Mouse (Mus musculus) left cerebral cortex, adult 8-10 months (tissue): ENCODE measurements at regions not wholly inside any gene's neighbourhood (a gene's known extent, or its start where the extent isn't known, plus 50 kb on each side); places are given as distances from the start of the nearest gene placed in this dataset.

Experiments used
- DNase-seq, 2 experiments: peaks; one replicate each; pipeline ENCODE4 v3.0.0; 2022; ENCODE audit warnings: low spot score in 2 of 2

DNA sequence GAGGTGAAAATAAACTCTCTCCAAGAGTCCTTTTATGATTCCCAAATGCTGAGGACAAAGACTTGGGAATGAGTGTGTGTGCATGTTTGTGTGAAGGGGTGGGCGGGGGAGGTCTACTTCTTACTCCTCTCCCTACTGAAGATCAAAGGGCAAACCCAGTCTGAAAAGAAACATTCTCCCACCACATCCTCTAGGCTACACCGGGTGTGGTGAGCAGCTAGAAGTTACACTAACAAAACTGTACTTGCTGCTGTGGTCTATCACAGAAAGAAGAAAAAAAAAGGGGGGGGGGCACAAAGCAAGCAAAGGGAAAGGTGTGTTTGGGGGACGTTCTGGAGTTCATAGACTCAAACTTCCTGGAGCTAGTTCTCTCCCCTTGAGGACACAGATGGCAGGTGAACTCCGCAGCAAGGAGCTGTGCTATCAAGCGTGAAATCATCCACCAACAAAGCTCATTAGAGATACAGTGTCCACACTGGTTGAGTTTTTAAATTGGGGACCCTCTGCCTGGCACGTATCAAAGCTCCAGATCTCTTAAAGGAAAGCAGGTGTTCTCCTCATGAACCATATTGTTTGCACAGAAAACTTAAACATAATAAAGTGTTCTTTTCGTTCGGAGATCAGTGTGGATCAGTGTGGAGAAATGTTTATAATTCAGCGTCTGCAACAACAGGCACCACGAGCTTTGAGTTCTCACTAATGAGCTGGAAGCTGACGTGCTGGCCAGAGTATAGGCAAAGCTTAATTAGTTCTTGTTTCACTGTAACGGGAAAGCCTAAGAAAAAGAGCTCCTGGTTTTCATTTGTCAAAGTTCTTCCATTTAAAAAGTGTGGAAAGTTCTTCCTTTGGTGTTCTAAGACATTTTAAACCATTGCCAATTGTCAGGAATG lies 280.7 kb upstream of the Htr2a start:
- DNase-seq: no peak

GRCm38 (mm10) chr14:74384481-74384880 lies 256.2 kb upstream of the Htr2a start:
- no peak for DNase-seq

DNA sequence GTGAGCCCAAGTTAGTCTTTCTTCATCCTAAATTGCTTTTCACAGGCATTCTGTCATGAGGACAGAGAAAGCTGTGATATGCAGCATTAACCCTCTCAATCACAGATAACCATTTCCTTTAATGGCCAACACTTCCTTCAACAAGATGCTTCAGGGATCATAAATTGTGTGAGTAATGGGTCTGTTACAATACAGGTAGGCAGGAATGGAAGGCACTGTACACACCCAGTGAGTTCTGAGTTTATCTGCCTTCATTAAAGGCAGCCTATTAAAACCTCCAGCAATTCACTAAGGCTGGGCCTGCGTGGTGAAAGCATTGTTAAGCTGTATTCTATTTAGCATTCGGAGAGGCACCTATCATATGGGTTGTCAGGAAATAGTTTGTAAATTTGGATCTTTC lies 248.2 kb upstream of the Htr2a start:
- no peak for DNase-seq

DNA sequence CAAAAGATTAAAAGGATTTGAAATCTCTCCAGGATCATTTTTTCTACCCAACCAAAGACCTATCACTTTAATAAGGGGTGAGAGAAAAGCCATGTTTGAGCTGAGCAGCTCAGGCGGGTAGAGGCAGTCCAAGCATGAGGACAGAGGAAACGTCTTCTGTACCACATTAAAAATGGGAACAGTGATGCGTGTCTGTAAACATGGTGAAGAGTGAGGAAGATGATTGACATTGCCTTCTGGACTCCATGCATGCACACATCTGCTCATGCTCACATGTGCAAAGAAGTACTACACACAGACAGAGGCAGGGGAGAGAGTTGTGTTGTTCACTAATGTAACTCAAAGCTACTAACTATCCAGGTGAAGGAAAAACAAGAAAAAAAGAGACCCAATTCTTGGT lies 243.4 kb upstream of the Htr2a start:
- DNase-seq: no peak

DNA sequence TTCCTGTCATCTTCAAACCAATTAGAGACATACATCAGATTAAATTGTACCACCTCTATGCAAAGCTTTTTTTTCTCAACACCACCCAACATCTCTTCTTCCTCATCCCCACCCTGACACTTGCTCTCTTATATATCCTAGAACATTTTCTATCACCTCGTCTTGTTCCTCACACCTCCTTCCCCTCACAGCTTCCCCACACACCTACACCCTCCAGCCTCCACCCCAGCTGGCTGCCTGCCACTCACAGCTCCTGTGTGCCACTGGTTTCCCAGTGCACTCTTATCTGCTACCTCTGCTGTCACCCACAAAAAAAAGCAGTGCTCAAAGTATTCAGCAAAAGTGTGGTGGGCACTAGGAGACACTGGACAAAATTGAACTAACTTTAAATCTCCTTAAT lies 231.2 kb upstream of the Htr2a start:
- DNase-seq: peak; percentile 17 to 49

DNA sequence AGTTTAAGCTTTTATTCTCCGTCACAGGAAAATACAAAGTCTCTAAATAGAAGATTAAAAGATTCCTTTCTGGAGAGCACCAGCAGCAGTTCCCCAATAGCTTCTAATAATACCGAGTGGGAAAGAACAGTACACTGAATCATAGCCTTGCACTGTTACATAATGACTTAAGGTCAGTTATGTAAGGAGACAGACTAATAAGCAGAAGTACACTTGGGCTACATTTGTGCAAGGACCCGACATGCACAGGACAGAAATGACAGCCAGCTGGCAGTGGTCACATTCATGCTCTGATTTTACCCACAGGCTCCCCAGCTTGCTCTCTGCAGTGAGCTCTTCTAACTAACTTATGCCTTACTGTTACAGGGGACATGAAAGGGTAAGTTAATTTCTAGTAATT lies 212.4 kb upstream of the Htr2a start:
- no peak for DNase-seq

- no peak for DNase-seq
These were observed 176.5 kb upstream of the Htr2a start for GRCm38 (mm10) chr14:74464027-74464682.

- no peak for DNase-seq
These were observed 145.1 kb upstream of the Htr2a start for GRCm38 (mm10) chr14:74495504-74495903.

GRCm38 (mm10) chr14:74511521-74511920 lies 129.1 kb upstream of the Htr2a start:
- DNase-seq: no peak

DNA sequence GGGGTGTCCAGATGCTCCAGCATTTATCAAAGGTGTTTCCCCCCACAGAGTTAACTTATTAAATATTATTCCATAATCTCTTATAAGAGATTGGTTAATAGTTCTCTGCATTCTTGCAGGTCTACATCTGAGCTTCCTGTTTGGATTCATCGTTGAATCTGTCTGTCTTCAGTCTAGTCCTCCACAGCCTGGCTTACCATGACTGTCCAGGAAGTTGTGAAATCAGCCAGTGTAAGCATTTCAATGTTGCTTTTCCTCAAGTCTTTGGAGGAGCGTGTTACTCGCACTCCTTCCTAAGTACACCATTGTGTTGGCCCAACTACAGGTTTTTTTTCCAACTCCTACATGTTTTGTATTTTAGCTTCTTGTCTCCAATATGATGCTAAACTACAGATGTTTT lies 124.2 kb upstream of the Htr2a start:
- DNase-seq: no peak

- DNase-seq: no peak
These were observed 121.1 kb upstream of the Htr2a start for GRCm38 (mm10) chr14:74519531-74519930.

DNA sequence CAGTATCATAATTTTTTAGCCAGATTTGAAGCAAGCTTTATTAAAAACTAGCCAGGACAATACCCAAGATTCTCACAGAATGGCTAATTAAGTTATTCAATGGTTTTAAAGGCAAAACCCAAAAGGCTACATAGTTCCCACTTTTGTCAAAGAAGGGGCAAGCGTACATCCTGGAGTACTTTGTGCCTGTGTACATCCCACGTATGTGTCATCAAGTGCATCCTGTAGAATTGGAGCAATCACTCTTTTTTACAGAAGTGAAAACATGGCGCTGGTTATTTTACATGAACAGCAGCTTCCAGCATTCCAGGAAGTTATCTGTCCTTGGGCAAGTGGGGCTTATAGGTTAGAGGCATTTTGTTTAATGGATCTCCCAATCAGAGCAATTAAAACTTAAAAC lies 119.0 kb upstream of the Htr2a start:
- DNase-seq: no peak

- no peak for DNase-seq
These were observed 113.4 kb upstream of the Htr2a start for GRCm38 (mm10) chr14:74527246-74527645.

DNA sequence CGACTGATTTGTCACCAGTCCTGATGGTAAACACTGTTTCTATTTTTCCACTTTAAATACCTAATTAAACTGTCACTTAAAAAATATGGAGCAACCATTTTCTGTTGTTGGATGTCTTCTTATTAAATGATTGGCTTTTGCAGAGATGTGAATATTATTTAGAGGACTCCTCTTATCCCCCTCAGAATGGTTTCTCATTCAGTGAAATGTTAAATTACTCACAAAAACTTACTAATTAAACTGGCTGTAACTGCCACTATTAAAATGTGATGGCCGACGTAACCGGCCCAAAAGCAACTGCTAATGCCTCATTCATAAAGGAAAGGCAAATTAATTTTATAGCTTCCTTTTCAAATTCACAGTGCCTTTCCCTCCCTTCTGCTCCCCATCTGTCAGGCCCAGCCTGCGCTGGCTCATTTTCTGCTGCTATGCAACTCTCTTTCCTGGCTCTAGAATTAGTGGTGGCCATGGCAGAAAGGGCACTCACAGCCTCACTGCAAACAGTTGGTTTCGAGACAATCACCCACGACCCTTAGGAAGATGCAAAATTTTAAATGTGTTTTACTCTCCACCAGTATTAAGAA lies 111.2 kb upstream of the Htr2a start:
- DNase-seq: no peak

- no peak for DNase-seq
These were observed 102.5 kb upstream of the Htr2a start for GRCm38 (mm10) chr14:74538187-74538586.

DNA sequence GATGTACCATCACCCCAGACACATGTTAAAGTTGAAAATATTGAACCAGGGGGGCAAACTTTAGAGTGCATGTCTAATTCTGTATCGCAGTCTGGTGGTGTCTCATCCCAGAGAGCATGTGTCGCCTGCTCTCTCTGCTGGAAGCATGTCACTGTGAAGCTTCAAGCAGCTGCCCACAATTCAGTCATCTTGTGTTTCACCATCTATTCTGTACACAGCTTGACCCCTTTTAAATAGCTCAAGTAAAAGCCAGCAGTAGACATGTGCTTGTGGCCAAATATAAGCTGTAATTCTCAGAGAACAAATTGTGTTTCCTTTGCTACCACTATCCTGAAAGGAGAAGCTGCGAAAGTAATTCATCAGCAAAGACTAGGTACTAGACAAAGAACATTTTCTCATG lies 96.6 kb upstream of the Htr2a start:
- no peak for DNase-seq

DNA sequence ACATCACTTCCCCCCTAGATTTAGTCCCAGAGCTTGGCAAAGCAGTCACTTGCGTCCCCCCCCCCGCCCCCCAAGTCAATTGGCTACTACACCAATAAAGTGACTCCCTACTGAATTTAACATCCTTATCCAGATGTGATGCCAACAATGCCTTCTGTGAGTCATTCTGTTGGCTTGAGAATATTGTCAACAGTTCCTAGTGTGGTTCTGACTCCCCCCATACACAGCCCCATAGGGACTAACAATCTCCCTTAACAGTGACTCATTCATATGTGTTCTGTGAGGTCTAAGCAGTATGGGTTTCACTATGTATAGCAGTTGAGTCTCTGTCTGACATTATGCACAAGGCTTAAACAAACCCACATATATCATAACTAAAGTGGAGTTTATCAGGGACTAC lies 89.5 kb upstream of the Htr2a start:
- DNase-seq: no peak

- DNase-seq: no peak
These were observed 87.0 kb upstream of the Htr2a start for GRCm38 (mm10) chr14:74553636-74554035.

GRCm38 (mm10) chr14:74558359-74558758 lies 82.3 kb upstream of the Htr2a start:
- DNase-seq: no peak
